Mouse (Mus musculus): ENCODE measurements around the gene Gm5767. TPM values are rescaled to one million over a fixed set of nuclear protein-coding genes. Genes with fewer than 3 reads are reported as not detected.

Gm5767 gene
- polyA plus RNA-seq, 1 experiment from 2014 or later, result not detected

DNA sequence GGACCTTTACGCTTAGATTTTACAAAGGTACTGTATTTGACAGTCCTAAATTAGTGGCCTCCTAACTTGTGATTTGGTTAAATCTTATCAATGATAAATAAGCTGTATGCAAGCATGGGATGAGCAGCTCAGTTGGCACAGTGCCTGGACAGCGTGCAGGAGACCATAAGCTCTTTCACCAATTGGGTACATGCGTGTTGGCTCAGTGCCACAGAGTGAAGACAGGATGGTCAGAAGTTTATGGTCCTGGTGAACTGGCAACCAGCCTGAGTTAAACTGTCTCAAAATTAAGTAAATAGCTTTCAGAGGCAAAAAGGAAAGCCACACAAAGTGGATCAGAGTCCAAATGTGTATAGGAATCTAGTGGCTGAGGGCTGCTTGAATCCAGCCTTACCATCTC is 20.0 kb downstream of the Gm5767 start:
- WGBS (ENCODE audit: insufficient replicate concordance), result 93% methylated on average over 3 of the region's 3 CpGs

GRCm38 (mm10) chr16:8711998-8712397 is 31.4 kb downstream of the Gm5767 start:
- H3K36me3 ChIP-seq (ENCODE audit: control insufficient read depth, insufficient read depth, low read length), result peaks cover 35% of the 10 kb centered on the region
- no peak overlapping the region for H3K9ac ChIP-seq (ENCODE audit: low read depth, low read length)
- no peak for ATAC-seq (replicated peaks; ENCODE audit: insufficient number of reproducible peaks, low FRiP score, low TSS enrichment)
- H3K27me3 ChIP-seq (ENCODE audit: control insufficient read depth, insufficient read depth, low read length), result no peaks in the 10 kb centered on the region
- no peak overlapping the region for H3K4me2 ChIP-seq
- no peak overlapping the region for H3K4me3 ChIP-seq (ENCODE audit: low read depth, low read length)
- H3K4me1 ChIP-seq (ENCODE audit: control insufficient read depth, insufficient read depth, low read length), result peaks cover 6% of the 10 kb centered on the region
- H3K27ac ChIP-seq (ENCODE audit: low read depth, low read length), result no peak overlapping the region
- no peaks in the 10 kb centered on the region for H3K9me3 ChIP-seq (replicated peaks; ENCODE audit: control insufficient read depth, low read length)
- WGBS (ENCODE audit: insufficient replicate concordance), result 85% methylated on average over 9 of the region's 9 CpGs

More for the DNA sequence above, 20.0 kb downstream of the Gm5767 start:
- Histone ChIP-seq H3K27ac (ENCODE audit: low read depth, low read length) (no peak overlapping the region), H3K36me3 (ENCODE audit: control insufficient read depth, insufficient read depth, low read length) (peaks cover 56% of the 10 kb centered on the region), H3K4me3 (ENCODE audit: low read depth, low read length) (no peak overlapping the region), H3K4me1 (ENCODE audit: control insufficient read depth, insufficient read depth, low read length) (no peaks in the 10 kb centered on the region), H3K9ac (ENCODE audit: low read depth, low read length) (no peak overlapping the region), H3K27me3 (ENCODE audit: control insufficient read depth, insufficient read depth, low read length) (no peaks in the 10 kb centered on the region), H3K9me3 (replicated peaks; ENCODE audit: control insufficient read depth, low read length) (no peaks in the 10 kb centered on the region), H3K4me2 (no peak overlapping the region)
- no peak for ATAC-seq (replicated peaks; ENCODE audit: insufficient number of reproducible peaks, low FRiP score, low TSS enrichment)

DNA sequence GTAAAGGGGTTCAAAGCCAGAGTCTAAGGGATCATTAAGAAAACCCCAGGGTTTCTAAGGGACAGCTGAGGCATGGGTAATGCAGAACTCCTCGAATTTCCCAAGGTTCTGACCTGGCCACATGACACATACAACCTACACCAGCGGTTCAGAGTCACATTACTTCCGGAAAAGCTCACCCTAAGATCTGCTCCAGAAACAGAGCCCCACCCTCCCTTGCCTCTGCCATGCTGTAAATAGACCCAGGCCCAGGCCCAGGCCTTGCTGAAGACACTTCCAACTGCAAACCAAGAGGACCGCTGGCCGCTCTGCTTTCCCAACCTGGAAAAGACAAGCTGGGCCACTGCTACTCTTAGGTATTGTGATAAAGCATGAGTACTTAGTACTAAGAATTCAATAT is 34.3 kb downstream of the Gm5767 start:
- Histone ChIP-seq H3K4me2 (no peak overlapping the region), H3K9me3 (replicated peaks; ENCODE audit: control insufficient read depth, low read length) (no peaks in the 10 kb centered on the region), H3K36me3 (ENCODE audit: control insufficient read depth, insufficient read depth, low read length) (peaks cover 18% of the 10 kb centered on the region), H3K4me3 (ENCODE audit: low read depth, low read length) (no peak overlapping the region), H3K9ac (ENCODE audit: low read depth, low read length) (no peak overlapping the region), H3K4me1 (ENCODE audit: control insufficient read depth, insufficient read depth, low read length) (peaks cover 6% of the 10 kb centered on the region), H3K27me3 (ENCODE audit: control insufficient read depth, insufficient read depth, low read length) (no peaks in the 10 kb centered on the region), H3K27ac (ENCODE audit: low read depth, low read length) (no peak overlapping the region)
- WGBS (ENCODE audit: insufficient replicate concordance), result 90% methylated on average over 5 of the region's 5 CpGs
- ATAC-seq (replicated peaks; ENCODE audit: insufficient number of reproducible peaks, low FRiP score, low TSS enrichment), result no peak

DNA sequence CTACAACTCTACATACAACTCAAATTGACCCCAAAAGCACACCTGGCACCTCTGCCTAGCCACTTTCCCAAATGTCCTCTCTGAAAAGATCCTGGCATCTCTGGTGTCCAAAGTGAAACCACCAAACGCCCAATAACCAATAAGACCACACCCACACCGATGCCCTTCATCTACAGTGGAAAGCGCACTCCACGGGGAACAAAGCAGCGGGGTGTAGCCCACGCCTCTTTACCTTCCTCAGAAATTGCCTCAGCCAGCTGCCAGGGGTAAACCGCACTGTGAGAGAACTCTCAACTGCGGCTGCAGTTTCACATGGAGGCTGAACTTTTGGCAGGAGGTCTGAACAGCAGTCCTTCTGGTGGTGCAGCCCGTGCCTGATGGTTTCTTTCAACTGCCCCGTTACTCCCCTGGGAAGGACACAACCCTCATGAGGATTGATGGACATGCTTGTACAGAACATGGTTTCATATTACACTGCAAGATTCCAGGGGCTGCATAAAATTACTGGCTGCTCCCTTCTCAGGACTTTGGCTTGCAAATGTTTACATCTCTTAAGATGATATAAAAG is 35.0 kb downstream of the Gm5767 start:
- H3K9ac ChIP-seq (ENCODE audit: low read depth, low read length), result no peak overlapping the region
- H3K27ac ChIP-seq (ENCODE audit: low read depth, low read length), result no peak overlapping the region
- peaks cover 8% of the 10 kb centered on the region for H3K4me1 ChIP-seq (ENCODE audit: control insufficient read depth, insufficient read depth, low read length)
- ATAC-seq (replicated peaks; ENCODE audit: insufficient number of reproducible peaks, low FRiP score, low TSS enrichment), result no peak
- no peak overlapping the region for H3K4me3 ChIP-seq (ENCODE audit: low read depth, low read length)
- H3K36me3 ChIP-seq (ENCODE audit: control insufficient read depth, insufficient read depth, low read length), result peaks cover 16% of the 10 kb centered on the region
- 81% methylated on average over 10 of the region's 10 CpGs for WGBS (ENCODE audit: insufficient replicate concordance)
- H3K9me3 ChIP-seq (replicated peaks; ENCODE audit: control insufficient read depth, low read length), result no peaks in the 10 kb centered on the region
- no peak overlapping the region for H3K4me2 ChIP-seq
- no peaks in the 10 kb centered on the region for H3K27me3 ChIP-seq (ENCODE audit: control insufficient read depth, insufficient read depth, low read length)

DNA sequence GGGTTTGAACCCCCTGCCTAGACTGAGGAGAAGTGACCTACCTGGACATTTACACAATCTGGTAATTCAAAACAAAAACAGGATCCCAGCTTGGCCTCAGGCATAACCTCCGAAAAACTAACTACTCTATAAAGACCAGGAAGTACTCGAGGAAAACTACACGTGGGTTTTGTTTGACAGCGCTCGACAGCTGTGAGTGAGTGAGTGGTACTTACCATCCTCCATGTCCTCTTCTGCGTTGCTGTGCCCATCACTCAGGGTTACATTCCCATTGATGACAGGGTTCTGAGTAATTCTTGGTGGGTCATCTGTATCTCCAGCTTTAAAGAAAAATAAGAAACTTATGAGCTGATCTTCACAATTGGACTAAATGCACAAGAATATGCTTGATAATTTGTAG is 35.7 kb downstream of the Gm5767 start:
- no peak overlapping the region for H3K27ac ChIP-seq (ENCODE audit: low read depth, low read length)
- no peaks in the 10 kb centered on the region for H3K27me3 ChIP-seq (ENCODE audit: control insufficient read depth, insufficient read depth, low read length)
- no peak overlapping the region for H3K9ac ChIP-seq (ENCODE audit: low read depth, low read length)
- no peak overlapping the region for H3K4me2 ChIP-seq
- H3K4me3 ChIP-seq (ENCODE audit: low read depth, low read length), result no peak overlapping the region
- peaks cover 11% of the 10 kb centered on the region for H3K36me3 ChIP-seq (ENCODE audit: control insufficient read depth, insufficient read depth, low read length)
- ATAC-seq (replicated peaks; ENCODE audit: insufficient number of reproducible peaks, low FRiP score, low TSS enrichment), result no peak
- 69% methylated on average over 6 of the region's 6 CpGs for WGBS (ENCODE audit: insufficient replicate concordance)
- H3K9me3 ChIP-seq (replicated peaks; ENCODE audit: control insufficient read depth, low read length), result no peaks in the 10 kb centered on the region
- H3K4me1 ChIP-seq (ENCODE audit: control insufficient read depth, insufficient read depth, low read length), result peaks cover 8% of the 10 kb centered on the region

DNA sequence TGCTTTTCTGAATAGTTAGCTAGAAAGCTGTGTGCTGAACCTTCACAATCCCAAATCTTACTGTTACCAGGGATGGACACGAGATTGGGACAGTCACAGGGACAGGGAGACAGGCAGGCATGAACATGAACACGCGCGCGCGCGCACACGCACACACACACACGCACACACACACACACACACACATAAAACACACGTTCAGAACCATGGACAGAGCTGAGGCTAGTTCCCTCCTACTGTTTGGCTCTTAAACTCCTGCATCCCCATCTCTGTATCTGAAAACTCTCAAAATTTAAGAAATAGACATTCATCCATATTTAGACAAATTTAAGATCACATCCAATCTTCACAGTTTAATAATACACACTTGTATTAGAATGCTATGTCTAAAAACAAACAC is 37.2 kb downstream of the Gm5767 start:
- Histone ChIP-seq H3K4me2 (no peak overlapping the region), H3K27ac (ENCODE audit: low read depth, low read length) (no peak overlapping the region), H3K27me3 (ENCODE audit: control insufficient read depth, insufficient read depth, low read length) (no peaks in the 10 kb centered on the region), H3K9ac (ENCODE audit: low read depth, low read length) (no peak overlapping the region), H3K4me1 (ENCODE audit: control insufficient read depth, insufficient read depth, low read length) (peaks cover 7% of the 10 kb centered on the region), H3K9me3 (replicated peaks; ENCODE audit: control insufficient read depth, low read length) (no peaks in the 10 kb centered on the region), H3K36me3 (ENCODE audit: control insufficient read depth, insufficient read depth, low read length) (peaks cover 9% of the 10 kb centered on the region), H3K4me3 (ENCODE audit: low read depth, low read length) (no peak overlapping the region)
- no peak for ATAC-seq (replicated peaks; ENCODE audit: insufficient number of reproducible peaks, low FRiP score, low TSS enrichment)
- WGBS (ENCODE audit: insufficient replicate concordance), result 91% methylated on average over 10 of the region's 10 CpGs

- no peak overlapping the region for H3K27ac ChIP-seq (ENCODE audit: low read depth, low read length)
- no peaks in the 10 kb centered on the region for H3K9me3 ChIP-seq (replicated peaks; ENCODE audit: control insufficient read depth, low read length)
- ATAC-seq (replicated peaks; ENCODE audit: insufficient number of reproducible peaks, low FRiP score, low TSS enrichment), result no peak
- H3K9ac ChIP-seq (ENCODE audit: low read depth, low read length), result no peak overlapping the region
- peaks cover 2% of the 10 kb centered on the region; the same call in 1 of the 2 replicates for H3K4me1 ChIP-seq (ENCODE audit: control insufficient read depth, insufficient read depth, low read length)
- H3K27me3 ChIP-seq (ENCODE audit: control insufficient read depth, insufficient read depth, low read length), result no peaks in the 10 kb centered on the region
- H3K36me3 ChIP-seq (ENCODE audit: control insufficient read depth, insufficient read depth, low read length), result 0 out of 2 replicates have a peak, but pooled peaks cover under 1% of the 10 kb centered on the region
- no peak overlapping the region for H3K4me3 ChIP-seq (ENCODE audit: low read depth, low read length)
- no peak overlapping the region for H3K4me2 ChIP-seq
- WGBS (ENCODE audit: insufficient replicate concordance), result 89% methylated on average over 4 of the region's 4 CpGs
Observed at GRCm38 (mm10) chr16:8720447-8720846, 39.9 kb downstream of the Gm5767 start.

DNA sequence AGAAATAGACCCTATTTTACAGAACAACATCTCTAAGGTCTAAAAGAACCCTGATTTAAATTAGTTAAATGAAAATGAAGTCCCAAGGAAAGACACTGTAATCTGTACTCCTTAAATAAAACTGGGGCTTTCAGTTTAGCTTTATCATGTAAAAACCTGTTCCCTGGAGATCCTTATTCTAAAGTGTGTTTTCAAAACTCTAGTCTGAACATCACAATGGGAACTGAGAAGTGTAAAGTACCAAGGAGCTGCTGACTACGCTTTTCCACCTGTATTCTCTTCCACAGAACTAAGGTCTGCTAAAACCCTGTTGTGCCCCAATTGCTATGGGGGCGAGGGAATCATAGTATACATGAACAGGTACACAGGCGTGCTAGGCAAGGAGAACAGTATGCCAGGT is 43.5 kb downstream of the Gm5767 start:
- no peak overlapping the region for H3K9ac ChIP-seq (ENCODE audit: low read depth, low read length)

DNA sequence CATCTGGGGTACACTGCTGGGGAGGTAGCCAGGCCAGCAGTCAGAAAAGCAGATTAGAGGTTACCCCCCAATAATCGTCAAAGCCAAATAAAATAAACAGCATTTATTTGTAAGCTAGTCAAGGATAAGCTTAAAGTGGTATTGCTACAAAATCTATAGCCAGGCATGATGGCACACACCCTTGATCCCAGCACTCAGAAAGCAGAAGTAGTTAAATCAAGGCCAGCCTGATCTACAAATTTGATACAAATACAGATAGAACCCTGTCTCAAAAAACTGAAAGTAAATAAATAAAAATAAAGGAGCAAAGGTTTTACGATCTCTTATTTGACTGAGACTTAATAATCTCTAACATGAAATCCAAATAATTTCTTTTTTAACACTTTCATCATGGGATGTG is 45.2 kb downstream of the Gm5767 start:
- H3K27ac ChIP-seq (ENCODE audit: low read depth, low read length), result no peak overlapping the region
- 86% methylated on average over 2 of the region's 2 CpGs for WGBS (ENCODE audit: insufficient replicate concordance)

More for the DNA sequence above, 43.5 kb downstream of the Gm5767 start:
- H3K36me3 ChIP-seq (ENCODE audit: control insufficient read depth, insufficient read depth, low read length), result no peaks in the 10 kb centered on the region
- 87% methylated on average over 3 of the region's 3 CpGs for WGBS (ENCODE audit: insufficient replicate concordance)
- H3K4me1 ChIP-seq (ENCODE audit: control insufficient read depth, insufficient read depth, low read length), result 0 out of 2 replicates have a peak, but pooled peaks cover 5% of the 10 kb centered on the region
- no peaks in the 10 kb centered on the region for H3K9me3 ChIP-seq (replicated peaks; ENCODE audit: control insufficient read depth, low read length)
- no peak for ATAC-seq (replicated peaks; ENCODE audit: insufficient number of reproducible peaks, low FRiP score, low TSS enrichment)
- H3K27ac ChIP-seq (ENCODE audit: low read depth, low read length), result no peak overlapping the region
- H3K4me3 ChIP-seq (ENCODE audit: low read depth, low read length), result no peak overlapping the region
- no peaks in the 10 kb centered on the region for H3K27me3 ChIP-seq (ENCODE audit: control insufficient read depth, insufficient read depth, low read length)
- H3K4me2 ChIP-seq, result no peak overlapping the region

More for the DNA sequence above, 45.2 kb downstream of the Gm5767 start:
- Histone ChIP-seq H3K4me3 (ENCODE audit: low read depth, low read length) (no peak overlapping the region), H3K9me3 (replicated peaks; ENCODE audit: control insufficient read depth, low read length) (no peaks in the 10 kb centered on the region), H3K4me2 (no peak overlapping the region), H3K4me1 (ENCODE audit: control insufficient read depth, insufficient read depth, low read length) (0 out of 2 replicates have a peak, but pooled peaks cover 5% of the 10 kb centered on the region), H3K36me3 (ENCODE audit: control insufficient read depth, insufficient read depth, low read length) (no peaks in the 10 kb centered on the region), H3K27me3 (ENCODE audit: control insufficient read depth, insufficient read depth, low read length) (no peaks in the 10 kb centered on the region), H3K9ac (ENCODE audit: low read depth, low read length) (no peak overlapping the region)
- ATAC-seq (replicated peaks; ENCODE audit: insufficient number of reproducible peaks, low FRiP score, low TSS enrichment), result no peak

All from heart, embryonic 11.5 days (tissue).